Mouse (Mus musculus) ES-E14 (cell line): ENCODE measurements around the gene Klf6.

ENCODE experiments used
- CHD2 ChIP-seq: IDR thresholded peaks from 2 replicates; pipeline ENCODE4 v1.6.1; 2014; ENCODE audit warnings: mild to moderate bottlenecking, low read depth, low read length, inconsistent platforms
- ZC3H11A ChIP-seq: IDR thresholded peaks from 2 replicates; pipeline ENCODE4 v1.6.1; 2012; ENCODE audit warnings: low read depth, mild to moderate bottlenecking, inconsistent platforms, low read length, borderline replicate concordance

- TF ChIP-seq CHD2 (no peak), ZC3H11A (no peak)
Observed at GRCm38 (mm10) chr13:5846860-5847259, 14.4 kb upstream of the Klf6 start.
